Mouse (Mus musculus) testis, adult 2 months (tissue): ENCODE results near the gene Il18rap. TPM values are rescaled to one million over a fixed set of nuclear protein-coding genes. Genes with fewer than 3 reads are reported as not detected.

Experiments used
- H3K27ac ChIP-seq: fragments of 200-500 bp; 2 replicates; pipeline ENCODE4 v1.5.1; 2012; ENCODE audit warnings: low read depth, low read length; ENCODE audit not compliant: control insufficient read depth, insufficient read depth
- H3K27me3 ChIP-seq: fragments of 200-500 bp; 2 replicates; pipeline ENCODE4 v1.6.1; 2012; ENCODE audit warnings: mild to moderate bottlenecking, low read length, moderate library complexity; ENCODE audit not compliant: control insufficient read depth, insufficient read depth
- H3K36me3 ChIP-seq: fragments of 200-500 bp; 2 replicates; pipeline ENCODE4 v1.6.1; 2012; ENCODE audit warnings: mild to moderate bottlenecking, low read length; ENCODE audit not compliant: control insufficient read depth, insufficient read depth
- H3K4me1 ChIP-seq: fragments of 200-500 bp; 2 replicates; pipeline ENCODE4 v1.6.1; 2012; ENCODE audit warnings: low read length; ENCODE audit not compliant: control insufficient read depth, insufficient read depth
- H3K4me3 ChIP-seq: fragments of 200-500 bp; 2 replicates; pipeline ENCODE4 v1.5.1; 2012; ENCODE audit warnings: low read depth, mild to moderate bottlenecking, low read length, moderate library complexity, mixed read lengths; ENCODE audit not compliant: control insufficient read depth
- CTCF ChIP-seq: fragments of 200-500 bp; IDR thresholded peaks from 2 replicates; pipeline ENCODE4 v1.5.1; 2012; ENCODE audit warnings: low read depth, mild to moderate bottlenecking, inconsistent platforms, low read length, moderate library complexity; ENCODE audit not compliant: control insufficient read depth, insufficient read depth, insufficient replicate concordance
- POLR2A ChIP-seq: fragments of 200-500 bp; IDR thresholded peaks from 2 replicates; pipeline ENCODE4 v1.6.1; 2012; ENCODE audit warnings: low read depth, mild to moderate bottlenecking, inconsistent platforms, low read length, moderate library complexity; ENCODE audit not compliant: control insufficient read depth
- polyA plus RNA-seq: library from polyadenylated mRNA; depleted of rRNA; stranded (reverse); fragments of >200 nt; gene quantifications from 2 replicates; pipeline ENCODE4 v1.2.3, GENCODE M21; 2012; rRNA removed

Il18rap gene
- not detected in 2 replicates for polyA plus RNA-seq

DNA sequence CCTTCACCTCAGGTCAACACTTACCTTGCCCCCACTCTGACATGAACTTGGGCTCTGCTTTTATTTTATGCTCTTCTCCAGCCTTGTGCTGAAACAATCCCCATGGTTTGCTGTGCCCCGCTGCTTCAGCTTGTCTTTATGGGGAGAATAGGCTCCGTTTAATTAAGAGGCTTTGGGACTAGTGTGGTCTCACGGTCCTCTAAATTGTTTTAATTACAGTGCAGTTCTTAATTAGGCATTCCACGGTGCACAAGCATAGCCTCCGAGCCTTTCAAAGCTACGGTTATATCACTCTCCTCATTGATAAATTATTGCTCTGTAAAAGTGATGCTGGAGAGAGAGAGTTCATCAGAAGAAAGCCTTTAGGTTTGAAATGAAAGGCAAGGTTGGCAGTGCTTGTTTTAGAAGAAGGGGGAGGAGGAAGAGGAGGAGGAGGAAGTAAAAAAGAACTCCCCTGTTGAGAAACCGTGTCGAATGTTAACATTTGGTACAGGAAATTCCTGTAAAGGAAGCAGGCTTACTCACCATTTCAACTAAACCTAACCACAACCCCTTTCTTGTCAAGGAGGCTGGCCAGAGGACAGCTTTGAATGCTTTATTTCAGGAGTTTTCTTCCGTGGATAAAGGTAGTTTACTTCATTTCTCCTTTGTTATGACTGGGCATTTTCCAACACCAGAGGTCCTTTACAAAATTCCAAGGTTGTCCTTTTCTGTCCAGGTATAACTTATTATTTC, at the start of gene Il18rap:
Gene Il18rap (plus strand): TSS at position 512 of the 735 bp plus-strand sequence.
- no peak within 1 kb of the TSS for H3K27ac ChIP-seq
- no peak for TF ChIP-seq CTCF
- TF ChIP-seq POLR2A, result no peak
- no peaks in the 10 kb centered on the region for H3K36me3 ChIP-seq
- no peak within 1 kb of the TSS for H3K4me3 ChIP-seq
- H3K27me3 ChIP-seq, result no peaks in the 10 kb centered on the region
- H3K4me1 ChIP-seq, result no peaks in the 10 kb centered on the region

- H3K4me3 ChIP-seq, result no peak within 1 kb of the TSS
- no peak within 1 kb of the TSS for H3K27ac ChIP-seq
- TF ChIP-seq CTCF (no peak), POLR2A (no peak)
- H3K36me3 ChIP-seq, result no peaks in the 10 kb centered on the region
- no peaks in the 10 kb centered on the region for H3K27me3 ChIP-seq
- peaks cover 2% of the 10 kb centered on the region; the same call in 1 of the 2 replicates for H3K4me1 ChIP-seq
Measured at GRCm38 (mm10) chr1:40465477-40466430, 49.4 kb upstream of the Il18rap start, which contains the start of gene Il18r1. Il18r1 (plus strand) TSS chr1:40465552.

GRCm38 (mm10) chr1:40467306-40467705, 47.9 kb upstream of the Il18rap start:
- H3K27ac ChIP-seq, result no peak overlapping the region
- peaks cover 2% of the 10 kb centered on the region; the same call in 1 of the 2 replicates for H3K4me1 ChIP-seq
- no peak overlapping the region for H3K4me3 ChIP-seq
- H3K36me3 ChIP-seq, result no peaks in the 10 kb centered on the region
- TF ChIP-seq CTCF, result no peak
- TF ChIP-seq POLR2A, result no peak
- H3K27me3 ChIP-seq, result no peaks in the 10 kb centered on the region

DNA sequence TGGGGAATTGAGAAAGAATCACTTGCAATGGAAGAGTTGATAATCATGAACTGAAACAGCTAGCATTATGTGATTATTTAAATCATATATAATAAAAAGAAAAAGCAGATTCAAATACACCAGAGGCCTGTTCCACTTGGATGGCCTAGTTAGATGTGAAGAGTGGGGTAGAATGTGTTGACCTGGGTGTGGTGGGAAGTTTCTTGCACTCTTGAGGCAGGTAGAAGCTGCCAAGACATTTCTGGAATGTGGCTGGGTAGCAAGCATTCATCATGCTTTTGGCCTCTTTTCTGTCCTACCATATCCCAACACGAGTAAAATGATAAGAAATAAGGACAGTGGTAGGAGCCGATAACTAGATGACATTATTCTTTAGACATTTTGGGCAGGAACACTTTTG, 46.4 kb upstream of the Il18rap start:
- Histone ChIP-seq H3K27ac (no peak overlapping the region), H3K36me3 (no peaks in the 10 kb centered on the region), H3K4me1 (peaks cover 2% of the 10 kb centered on the region; the same call in 1 of the 2 replicates), H3K27me3 (no peaks in the 10 kb centered on the region), H3K4me3 (no peak overlapping the region)
- TF ChIP-seq CTCF (no peak), POLR2A (no peak)

GRCm38 (mm10) chr1:40469900-40470299, 45.3 kb upstream of the Il18rap start:
- no peak for TF ChIP-seq CTCF
- no peak for TF ChIP-seq POLR2A
- H3K27me3 ChIP-seq, result no peaks in the 10 kb centered on the region
- no peak overlapping the region for H3K27ac ChIP-seq
- no peak overlapping the region for H3K4me3 ChIP-seq
- H3K4me1 ChIP-seq, result peaks cover 2% of the 10 kb centered on the region; the same call in 1 of the 2 replicates
- no peaks in the 10 kb centered on the region for H3K36me3 ChIP-seq

- TF ChIP-seq CTCF (no peak), POLR2A (no peak)
- H3K27ac ChIP-seq, result no peak overlapping the region
- no peaks in the 10 kb centered on the region for H3K36me3 ChIP-seq
- H3K27me3 ChIP-seq, result no peaks in the 10 kb centered on the region
- H3K4me1 ChIP-seq, result no peaks in the 10 kb centered on the region
- no peak overlapping the region for H3K4me3 ChIP-seq
Measured at GRCm38 (mm10) chr1:40472401-40472800, 42.8 kb upstream of the Il18rap start.

DNA sequence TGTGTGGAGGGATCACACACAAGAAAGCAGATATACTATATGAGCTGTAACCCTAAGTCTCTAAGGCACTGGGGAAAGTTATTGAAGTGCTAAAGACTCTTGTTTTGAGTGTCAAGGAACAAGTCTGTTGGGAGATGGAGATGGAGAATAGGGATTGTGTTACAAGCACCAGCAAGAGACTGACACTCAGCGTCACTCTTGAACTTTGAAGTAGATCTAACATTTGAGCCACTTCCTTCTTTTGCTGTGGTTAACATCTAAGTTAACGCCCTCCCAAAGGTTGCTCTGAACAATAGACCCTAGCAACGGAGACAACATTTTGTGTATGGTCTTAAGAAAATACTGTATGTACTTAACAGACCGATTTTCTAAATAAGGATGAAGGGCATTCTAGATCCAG, 41.5 kb upstream of the Il18rap start:
- Histone ChIP-seq H3K36me3 (no peaks in the 10 kb centered on the region), H3K4me1 (no peaks in the 10 kb centered on the region), H3K27ac (no peak overlapping the region), H3K27me3 (no peaks in the 10 kb centered on the region), H3K4me3 (no peak overlapping the region)
- TF ChIP-seq POLR2A (no peak), CTCF (no peak)
